Mouse (Mus musculus): ENCODE measurements around the gene Spata48.
A peak's percentile ranks its signal among the peaks of the same experiment; 100 is the strongest.

The Spata48 gene

DNA sequence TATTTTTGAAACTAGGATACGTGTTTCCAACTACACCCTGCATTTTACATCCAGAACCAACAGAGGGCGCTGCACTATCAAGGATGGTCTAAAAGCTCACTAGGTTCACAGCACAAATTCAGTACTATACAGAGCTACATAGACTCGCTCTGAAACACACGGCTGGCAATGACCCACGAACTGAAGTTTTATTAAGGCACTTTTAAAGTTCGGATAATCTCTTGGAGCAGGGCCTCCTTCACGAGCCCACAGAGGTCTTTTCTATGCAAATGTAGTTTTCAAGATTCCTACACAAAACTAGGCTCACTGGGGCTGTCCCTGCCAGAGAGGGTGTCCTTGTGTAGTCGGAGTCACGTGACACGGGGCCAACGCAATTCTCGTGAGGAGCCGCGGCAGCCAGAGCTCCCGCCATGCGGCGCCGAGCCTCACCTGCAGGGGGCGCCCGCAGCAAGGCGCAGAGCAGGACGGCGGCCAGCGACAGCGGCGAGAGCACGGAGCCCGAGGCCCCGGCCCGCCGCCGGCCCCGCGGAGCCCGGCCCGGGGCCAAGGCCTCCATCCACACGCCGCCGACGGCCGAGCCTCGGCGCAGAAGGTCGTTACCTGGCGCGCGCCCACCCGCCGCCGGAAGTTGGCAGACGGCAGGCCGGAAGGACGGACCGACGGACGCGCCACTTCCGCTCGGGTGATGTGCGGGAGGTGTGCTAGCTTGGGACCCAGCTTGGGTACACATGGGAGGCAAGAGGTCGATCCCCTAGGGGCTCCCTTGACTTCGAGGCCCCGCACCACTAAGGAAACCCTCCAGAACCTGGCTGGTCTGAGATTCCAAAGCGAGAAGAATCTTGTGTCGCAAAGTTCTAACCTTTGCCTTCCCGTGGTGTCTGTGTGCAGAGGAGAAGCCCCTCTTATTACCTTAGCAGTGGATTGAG lies at the start of gene Spata48, which contains the start of gene Zpbp:
Gene Spata48, plus strand, starts transcription at position 460 of the 926 bp plus-strand sequence.
Gene Zpbp, minus strand, starts transcription at position 774 of the 926 bp plus-strand sequence.
- DNase-seq (ENCODE audit: low spot score): peak; percentile 92

- no peak for DNase-seq (ENCODE audit: low spot score)
Observed at GRCm38 (mm10) chr11:11414188-11414587, 47.7 kb upstream of the Spata48 start.

GRCm38 (mm10) chr11:11417356-11417755 lies 44.5 kb upstream of the Spata48 start:
- DNase-seq (ENCODE audit: low spot score): no peak

GRCm38 (mm10) chr11:11455037-11455436 lies 6.9 kb upstream of the Spata48 start:
- DNase-seq (ENCODE audit: low spot score): peak; percentile 1

- DNase-seq (ENCODE audit: low spot score): no peak
Observed at GRCm38 (mm10) chr11:11462561-11462890, 632 bp downstream of the Spata48 start.

DNA sequence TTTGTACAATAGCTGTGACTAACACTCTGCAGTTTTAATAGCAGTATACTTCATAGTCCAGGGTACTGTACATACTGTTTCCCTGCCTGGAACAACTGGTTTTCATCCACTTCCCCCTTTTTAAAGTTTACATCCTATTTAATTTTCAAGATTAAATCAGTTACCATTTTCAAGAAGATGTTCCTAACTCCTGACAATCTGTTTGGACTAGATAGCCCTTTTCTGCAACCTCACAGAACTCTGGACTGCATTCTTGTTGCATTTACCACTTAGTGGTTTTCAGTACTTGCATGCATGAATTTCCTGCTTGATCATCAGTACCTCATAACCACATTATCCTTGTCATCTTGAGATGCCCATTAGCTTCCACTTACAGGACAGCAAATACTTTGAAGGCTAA lies 7.0 kb downstream of the Spata48 start:
- DNase-seq (ENCODE audit: low spot score): no peak

- DNase-seq (ENCODE audit: low spot score): no peak
Observed at GRCm38 (mm10) chr11:11484378-11484777, 22.5 kb downstream of the Spata48 start.

DNA sequence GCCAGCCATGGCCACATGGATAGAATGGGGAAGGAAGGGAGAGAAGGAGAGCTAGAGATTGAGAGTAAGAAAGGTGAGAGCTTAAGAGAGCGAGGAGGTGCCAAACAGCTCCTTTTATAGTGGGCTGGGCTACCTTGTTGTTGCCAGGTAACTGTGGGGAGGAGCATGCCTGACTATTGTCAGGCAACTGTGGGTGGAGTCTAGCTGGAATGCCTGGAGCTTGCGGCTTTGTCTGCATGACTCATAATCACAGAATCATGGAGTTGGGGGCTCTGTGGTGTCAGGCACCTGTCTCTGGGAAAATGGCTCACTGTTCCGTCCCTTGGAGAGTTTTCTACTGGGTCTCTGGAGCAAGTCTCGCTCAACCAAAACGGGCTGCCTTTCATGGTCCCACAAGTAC lies 30.1 kb downstream of the Spata48 start:
- DNase-seq (ENCODE audit: low spot score): no peak

GRCm38 (mm10) chr11:11495697-11496096 lies 33.8 kb downstream of the Spata48 start:
- no peak for DNase-seq (ENCODE audit: low spot score)

DNA sequence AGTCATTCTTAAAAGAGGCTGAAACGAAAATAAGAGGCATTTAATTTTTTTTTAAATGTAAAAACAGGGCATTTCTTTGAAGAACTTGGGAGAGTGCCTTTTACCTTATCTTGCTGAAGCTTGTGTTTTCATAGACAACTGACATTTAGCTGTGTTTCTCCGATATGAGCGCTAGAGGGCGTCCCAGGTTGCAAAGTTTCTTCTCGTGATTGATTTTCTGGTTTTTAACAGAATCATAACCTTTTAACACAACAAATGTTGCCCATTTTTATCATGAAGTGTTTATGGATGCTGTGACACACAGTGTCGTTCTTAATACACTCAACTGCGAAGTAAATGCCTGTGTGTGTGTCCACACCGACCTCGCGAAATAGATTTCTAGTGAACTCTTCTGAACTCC lies 38.0 kb downstream of the Spata48 start:
- DNase-seq (ENCODE audit: low spot score): peak; percentile 15

GRCm38 (mm10) chr11:11506187-11506586 lies 44.3 kb downstream of the Spata48 start:
- no peak for DNase-seq (ENCODE audit: low spot score)

GRCm38 (mm10) chr11:11509413-11509812 lies 47.5 kb downstream of the Spata48 start:
- DNase-seq (ENCODE audit: low spot score): no peak

- no peak for DNase-seq (ENCODE audit: low spot score)
Observed at GRCm38 (mm10) chr11:11512056-11512455, 50.2 kb downstream of the Spata48 start.

DNA sequence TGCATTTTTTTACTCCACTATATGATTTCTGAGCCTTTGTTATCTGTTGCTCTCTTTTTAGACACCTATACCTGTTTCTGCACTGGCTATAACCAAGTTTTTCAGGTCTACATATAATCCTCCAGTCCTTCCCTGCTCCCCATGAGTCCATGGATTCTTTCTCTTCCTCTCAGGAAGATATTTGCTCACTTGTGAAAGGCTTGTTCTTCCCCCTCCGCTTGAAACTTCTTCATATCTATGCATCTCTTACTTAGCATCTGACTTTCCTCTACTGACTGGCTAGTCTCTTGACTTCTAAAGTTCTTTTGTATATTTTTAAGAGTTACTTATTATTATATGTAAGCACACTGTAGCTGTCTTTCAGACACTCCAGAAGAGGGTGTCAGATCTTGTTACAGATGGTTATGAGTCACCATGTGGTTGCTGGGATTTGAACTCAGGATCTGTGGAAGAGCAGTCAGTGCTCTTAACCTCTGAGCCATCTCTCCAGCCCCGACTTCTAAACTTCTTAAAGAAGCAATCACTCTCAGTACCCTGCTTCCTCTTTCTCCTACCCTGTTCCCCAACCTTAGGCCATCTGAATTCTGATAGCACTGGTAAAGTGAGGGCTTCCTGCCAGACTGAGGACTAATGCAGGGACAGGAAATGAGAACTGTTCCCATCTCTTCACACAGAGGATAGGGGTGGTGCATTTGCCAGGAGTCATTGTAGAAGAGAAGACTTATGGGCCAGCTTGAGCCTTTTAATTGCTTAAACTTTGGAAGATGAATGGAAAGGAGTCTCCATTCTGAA lies 51.3 kb downstream of the Spata48 start:
- peak; percentile 2 for DNase-seq (ENCODE audit: low spot score)

- DNase-seq (ENCODE audit: low spot score): no peak
Observed at GRCm38 (mm10) chr11:11514920-11515319, 53.0 kb downstream of the Spata48 start.

DNA sequence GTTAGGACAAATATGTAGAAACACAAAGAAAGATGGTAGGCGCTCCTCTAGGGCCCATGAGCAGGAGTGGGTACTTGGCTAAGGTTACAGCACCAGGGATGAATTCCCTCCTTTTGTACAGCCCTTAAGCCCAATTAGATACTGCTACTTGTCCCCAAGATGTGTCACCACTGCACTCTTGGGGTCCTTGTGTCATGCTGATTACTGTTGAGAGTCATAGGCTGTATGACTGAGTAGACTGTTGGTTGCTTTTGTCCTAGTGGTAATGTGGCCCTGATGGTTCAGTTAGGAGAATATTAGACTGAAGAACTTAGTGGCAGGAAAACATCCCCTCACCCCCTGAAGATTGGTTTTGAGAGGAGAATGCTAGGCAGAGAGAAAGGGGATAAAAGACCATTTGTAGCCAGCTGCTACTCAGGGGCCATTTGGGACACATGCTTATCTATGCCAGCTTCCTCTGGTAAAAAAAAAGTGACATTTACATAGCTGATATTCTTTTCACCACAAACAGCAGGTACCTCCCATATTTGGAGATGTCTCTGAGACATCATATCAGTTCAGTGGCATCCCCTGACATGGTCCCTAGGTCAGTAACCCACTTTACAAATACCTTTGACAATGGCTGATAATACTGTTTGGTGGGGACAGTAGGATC lies 56.0 kb downstream of the Spata48 start:
- DNase-seq (ENCODE audit: low spot score): no peak

DNA sequence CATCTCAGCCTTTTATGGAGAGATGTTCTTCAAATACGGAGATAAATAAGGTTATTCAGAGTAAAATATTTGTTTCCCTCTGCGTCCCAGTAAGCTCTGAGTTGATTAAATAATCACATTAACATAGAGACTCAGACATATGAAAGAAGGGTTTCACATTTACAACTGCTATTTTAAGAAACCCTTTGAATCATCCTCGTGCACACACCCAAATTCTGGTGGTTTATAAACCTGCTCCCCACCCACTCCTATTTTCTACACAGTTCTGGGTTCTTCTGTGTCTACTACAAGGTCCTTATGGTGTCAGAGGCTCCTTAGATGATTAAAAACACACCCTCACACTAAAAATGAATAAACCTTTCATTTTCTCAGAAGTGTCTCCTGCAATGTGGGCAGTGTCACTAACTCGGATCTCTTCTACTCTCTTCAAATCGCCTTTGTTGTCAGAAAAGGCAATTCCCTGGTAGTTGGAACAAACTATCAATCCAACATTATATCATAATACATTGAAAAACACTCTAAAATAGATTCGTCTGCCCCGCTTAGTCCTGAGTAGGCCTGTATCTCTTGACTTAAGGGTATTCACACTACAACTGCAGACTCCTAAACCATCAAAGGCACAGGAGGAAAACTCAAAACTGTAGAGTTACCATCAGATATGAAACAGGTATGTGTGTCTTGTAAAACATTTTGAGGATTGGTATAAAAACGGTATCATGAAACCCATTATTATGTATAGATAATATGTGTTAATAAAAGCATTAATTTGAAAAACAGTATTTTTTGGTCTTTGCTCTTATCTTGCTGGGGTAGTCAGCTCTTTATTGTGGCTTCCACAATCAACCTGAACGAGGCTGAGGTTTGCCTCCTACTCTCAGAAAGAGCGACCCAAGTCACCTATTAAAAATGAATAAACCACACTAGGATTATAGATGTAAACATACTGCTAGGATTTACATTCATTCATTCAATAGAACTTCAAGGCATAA lies 57.7 kb downstream of the Spata48 start:
- no peak for DNase-seq (ENCODE audit: low spot score)

DNA sequence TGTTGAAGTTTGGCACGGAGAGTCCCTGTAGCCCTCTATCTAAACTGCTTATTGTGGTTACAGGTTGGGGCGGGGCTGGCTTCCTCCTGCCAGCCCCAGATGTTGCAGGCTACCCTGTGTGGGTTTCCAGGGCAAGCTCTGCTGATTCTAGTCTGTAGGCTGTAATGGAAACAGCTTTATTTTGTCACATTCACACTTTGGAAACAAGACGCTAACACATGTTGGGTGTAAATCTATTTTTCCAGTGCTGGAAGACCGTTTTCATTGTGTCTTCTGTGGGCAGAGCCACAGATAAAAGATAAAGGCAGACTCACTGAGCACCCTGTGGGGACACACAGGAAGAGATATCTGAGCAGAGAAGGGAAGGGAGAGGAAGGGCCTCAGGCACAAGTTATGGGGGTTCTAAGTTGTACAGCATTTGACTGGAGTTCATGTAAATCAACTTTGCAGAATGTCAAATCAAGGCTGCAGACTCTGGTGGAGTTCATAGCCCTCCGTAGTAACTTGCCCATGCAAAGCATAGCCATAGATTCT lies 60.1 kb downstream of the Spata48 start:
- no peak for DNase-seq (ENCODE audit: low spot score)

GRCm38 (mm10) chr11:11528760-11529159 lies 66.9 kb downstream of the Spata48 start:
- no peak for DNase-seq (ENCODE audit: low spot score)

DNA sequence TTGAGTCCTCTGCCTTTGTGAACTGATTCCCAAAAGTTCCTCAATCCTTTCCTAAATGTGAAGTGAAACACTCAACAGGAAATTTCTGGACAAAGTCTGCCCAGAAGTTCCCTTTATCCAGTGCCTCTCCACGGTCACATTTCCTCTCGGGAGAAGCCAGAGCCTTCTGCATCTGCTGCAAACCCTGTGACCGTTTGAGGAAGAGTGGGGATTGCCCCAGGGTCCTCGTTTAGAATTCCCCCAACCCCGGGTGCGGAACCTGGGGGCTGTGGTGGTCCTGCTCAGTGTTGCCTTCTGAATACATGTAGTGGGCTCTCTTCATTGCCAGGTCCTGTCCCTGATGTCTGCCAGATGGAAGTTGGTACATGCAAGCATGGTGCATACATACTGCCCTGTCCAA lies 67.3 kb downstream of the Spata48 start:
- no peak for DNase-seq (ENCODE audit: low spot score)

GRCm38 (mm10) chr11:11530126-11530525 lies 68.2 kb downstream of the Spata48 start:
- no peak for DNase-seq (ENCODE audit: low spot score)
